Mouse (Mus musculus): ENCODE results near the gene Capn12. TPM values are rescaled to one million over a fixed set of nuclear protein-coding genes. Genes with fewer than 3 reads are reported as not detected.
A peak's percentile ranks its signal among the peaks of the same experiment; 100 is the strongest.
"Not testable (repeated sequence)": the region's sequence is repeated elsewhere in the genome, so short reads cannot be mapped to it uniquely, and the experiment has no call there.

Gene Capn12
- polyA plus RNA-seq, 1 experiment from 2014 or later: 0.46 TPM

DNA sequence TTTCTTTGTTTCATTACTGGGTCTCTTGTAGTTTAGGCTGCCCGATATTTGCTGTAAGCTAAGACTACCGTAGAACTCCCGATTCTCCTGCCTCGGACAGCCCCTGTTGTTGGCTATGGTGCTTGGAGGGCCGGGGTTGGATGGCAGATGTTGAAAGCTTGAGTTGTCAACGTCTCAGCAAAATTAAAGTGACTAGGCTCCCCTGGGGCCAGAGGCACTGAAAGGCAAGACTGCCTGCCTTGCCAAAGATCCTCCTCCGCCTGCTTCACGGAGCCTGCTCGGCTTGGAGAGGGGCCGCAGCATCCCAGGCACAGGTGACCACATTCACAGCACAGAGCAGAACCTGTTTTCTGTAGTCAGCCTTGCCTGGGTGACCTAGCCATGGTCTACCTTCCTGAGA is 668 bp upstream of the Capn12 start:
- no peak for ATAC-seq (ENCODE audit: insufficient number of reproducible peaks, insufficient read depth, low FRiP score, low read depth)
- Histone ChIP-seq H3K27me3 (ENCODE audit: control insufficient read depth, insufficient read depth, low read length) (no peaks in the 10 kb centered on the region), H3K9me3 (ENCODE audit: control insufficient read depth, low read length) (no peaks in the 10 kb centered on the region), H3K36me3 (ENCODE audit: control insufficient read depth, insufficient read depth, low read length) (no peaks in the 10 kb centered on the region), H3K4me3 (ENCODE audit: control insufficient read depth in 1 of 2, insufficient read depth in 1 of 2, low read depth in 1 of 2, low read length in 2 of 2) (no peak overlapping the region), H3K9ac (ENCODE audit: low read length) (no peak overlapping the region), H3K4me2 (ENCODE audit: low read length) (no peak overlapping the region), H3K4me1 (ENCODE audit: control insufficient read depth in 2 of 2, insufficient read depth in 2 of 2, low read length in 2 of 2) (no peaks in the 10 kb centered on the region; a peak in 1 of 4 replicates), H3K27ac (replicated peaks in 1 of 2; ENCODE audit: control insufficient read depth in 1 of 2, insufficient read depth in 1 of 2, low read depth in 2 of 2, low read length in 2 of 2) (no peak overlapping the region)
- 69% methylated on average over 10 of the region's 10 CpGs for WGBS

DNA sequence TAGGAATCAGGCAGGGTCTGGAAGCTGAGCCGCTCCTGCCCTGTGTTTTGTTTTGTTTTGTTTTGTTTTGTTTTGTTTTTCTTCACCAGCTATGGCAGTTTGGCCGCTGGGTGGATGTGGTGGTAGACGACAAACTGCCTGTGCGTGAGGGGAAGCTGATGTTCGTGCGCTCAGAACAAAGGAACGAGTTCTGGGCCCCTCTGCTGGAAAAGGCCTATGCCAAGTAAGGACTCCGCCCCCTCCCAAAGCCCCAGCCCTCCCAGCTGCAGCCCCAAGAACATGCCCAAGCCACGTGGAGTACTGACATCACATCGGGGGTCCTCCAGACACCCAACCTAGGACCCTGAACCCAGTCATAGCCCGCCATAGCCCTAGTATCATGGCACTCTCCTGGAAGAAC is 1.8 kb downstream of the Capn12 start:
- no peak overlapping the region for H3K27ac ChIP-seq (replicated peaks in 1 of 2; ENCODE audit: control insufficient read depth in 1 of 2, insufficient read depth in 1 of 2, low read depth in 2 of 2, low read length in 2 of 2)
- H3K4me2 ChIP-seq (ENCODE audit: low read length): no peak overlapping the region
- peaks cover 15% of the 10 kb centered on the region for H3K27me3 ChIP-seq (ENCODE audit: control insufficient read depth, insufficient read depth, low read length)
- no peak for ATAC-seq (ENCODE audit: insufficient number of reproducible peaks, insufficient read depth, low FRiP score, low read depth)
- no peak overlapping the region for H3K9ac ChIP-seq (ENCODE audit: low read length)
- 76% methylated on average over 11 of the region's 11 CpGs for WGBS
- no peaks in the 10 kb centered on the region for H3K36me3 ChIP-seq (ENCODE audit: control insufficient read depth, insufficient read depth, low read length)
- no peaks in the 10 kb centered on the region; a peak in 1 of 4 replicates for H3K4me1 ChIP-seq (ENCODE audit: control insufficient read depth in 2 of 2, insufficient read depth in 2 of 2, low read length in 2 of 2)
- H3K9me3 ChIP-seq (ENCODE audit: control insufficient read depth, low read length): no peaks in the 10 kb centered on the region
- no peak overlapping the region for H3K4me3 ChIP-seq (ENCODE audit: control insufficient read depth in 1 of 2, insufficient read depth in 1 of 2, low read depth in 1 of 2, low read length in 2 of 2)

GRCm38 (mm10) chr7:28883704-28884103 is 2.5 kb downstream of the Capn12 start:
- 72% methylated on average over 4 of the region's 4 CpGs for WGBS
- H3K9me3 ChIP-seq (ENCODE audit: control insufficient read depth, low read length); H3K4me1 ChIP-seq (ENCODE audit: control insufficient read depth in 2 of 2, insufficient read depth in 2 of 2, low read length in 2 of 2); H3K4me2 ChIP-seq (ENCODE audit: low read length); H3K9ac ChIP-seq (ENCODE audit: low read length); H3K36me3 ChIP-seq (ENCODE audit: control insufficient read depth, insufficient read depth, low read length); H3K4me3 ChIP-seq (ENCODE audit: control insufficient read depth in 1 of 2, insufficient read depth in 1 of 2, low read depth in 1 of 2, low read length in 2 of 2); H3K27ac ChIP-seq (replicated peaks in 1 of 2; ENCODE audit: control insufficient read depth in 1 of 2, insufficient read depth in 1 of 2, low read depth in 2 of 2, low read length in 2 of 2); ATAC-seq (ENCODE audit: insufficient number of reproducible peaks, insufficient read depth, low FRiP score, low read depth): not testable (repeated sequence)
- peaks cover 20% of the 10 kb centered on the region for H3K27me3 ChIP-seq (ENCODE audit: control insufficient read depth, insufficient read depth, low read length)

DNA sequence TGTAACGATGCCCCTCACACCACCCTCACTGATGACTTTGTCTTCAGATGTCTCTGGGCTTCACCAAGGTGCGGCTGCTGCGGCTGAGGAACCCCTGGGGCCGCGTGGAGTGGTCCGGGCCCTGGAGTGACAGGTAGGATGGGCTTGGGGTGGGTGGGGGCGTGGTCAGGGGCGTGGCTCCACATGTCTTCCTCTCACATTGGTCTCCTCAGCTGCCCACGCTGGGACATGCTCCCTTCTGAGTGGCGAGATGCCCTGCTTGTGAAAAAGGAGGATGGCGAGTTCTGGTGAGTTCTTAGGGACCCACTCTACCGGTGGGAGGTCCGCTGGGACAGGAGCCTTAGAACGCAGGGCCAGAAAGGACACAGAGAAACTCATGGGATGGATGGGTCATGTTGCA is 5.3 kb downstream of the Capn12 start:
- WGBS: 25% methylated on average over 14 of the region's 14 CpGs
- Histone ChIP-seq H3K4me1 (ENCODE audit: control insufficient read depth in 2 of 2, insufficient read depth in 2 of 2, low read length in 2 of 2) (peaks cover 13 to 16% of the 10 kb centered on the region in 2 experiments), H3K36me3 (ENCODE audit: control insufficient read depth, insufficient read depth, low read length) (peaks cover 8% of the 10 kb centered on the region), H3K9me3 (ENCODE audit: control insufficient read depth, low read length) (no peaks in the 10 kb centered on the region), H3K27ac (replicated peaks in 1 of 2; ENCODE audit: control insufficient read depth in 1 of 2, insufficient read depth in 1 of 2, low read depth in 2 of 2, low read length in 2 of 2) (no peak overlapping the region), H3K4me3 (ENCODE audit: control insufficient read depth in 1 of 2, insufficient read depth in 1 of 2, low read depth in 1 of 2, low read length in 2 of 2) (no peak overlapping the region), H3K9ac (ENCODE audit: low read length) (no peak overlapping the region), H3K27me3 (ENCODE audit: control insufficient read depth, insufficient read depth, low read length) (peaks cover 20% of the 10 kb centered on the region), H3K4me2 (ENCODE audit: low read length) (no peak overlapping the region)
- no peak for ATAC-seq (ENCODE audit: insufficient number of reproducible peaks, insufficient read depth, low FRiP score, low read depth)

DNA sequence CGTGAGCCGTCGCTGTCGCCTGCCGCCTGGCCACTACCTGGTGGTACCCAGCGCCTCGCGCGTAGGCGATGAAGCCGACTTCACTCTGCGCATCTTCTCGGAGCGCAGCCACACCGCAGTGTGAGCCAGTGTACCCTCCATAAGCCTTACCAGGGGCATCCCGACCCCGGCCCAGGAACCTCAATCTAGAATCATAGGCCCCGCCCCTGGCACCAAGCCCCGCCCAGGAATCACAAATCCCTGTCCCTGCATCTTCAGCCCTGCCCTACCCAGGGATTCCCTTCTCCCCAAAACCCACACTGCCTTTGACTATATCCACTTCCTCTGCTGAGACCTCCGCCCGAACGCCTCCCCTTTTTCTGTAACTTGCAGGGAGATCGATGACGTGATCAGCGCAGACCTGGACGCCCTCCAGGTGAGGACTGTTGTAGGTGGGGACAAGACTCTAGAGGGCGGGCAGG is 7.5 kb downstream of the Capn12 start:
- Histone ChIP-seq H3K4me2 (ENCODE audit: low read length) (peak overlapping the region; percentile 70), H3K4me1 (ENCODE audit: control insufficient read depth in 2 of 2, insufficient read depth in 2 of 2, low read length in 2 of 2) (peaks cover 13 to 17% of the 10 kb centered on the region in 2 experiments), H3K27ac (replicated peaks in 1 of 2; ENCODE audit: control insufficient read depth in 1 of 2, insufficient read depth in 1 of 2, low read depth in 2 of 2, low read length in 2 of 2) (no peak overlapping the region), H3K36me3 (ENCODE audit: control insufficient read depth, insufficient read depth, low read length) (peaks cover 28% of the 10 kb centered on the region), H3K9me3 (ENCODE audit: control insufficient read depth, low read length) (no peaks in the 10 kb centered on the region), H3K27me3 (ENCODE audit: control insufficient read depth, insufficient read depth, low read length) (peaks cover 20% of the 10 kb centered on the region), H3K9ac (ENCODE audit: low read length) (peak overlapping the region; percentile 62), H3K4me3 (ENCODE audit: control insufficient read depth in 1 of 2, insufficient read depth in 1 of 2, low read depth in 1 of 2, low read length in 2 of 2) (peak overlapping the region; percentile 32 to 33)
- 2% methylated on average over 27 of the region's 27 CpGs for WGBS
- ATAC-seq (ENCODE audit: insufficient number of reproducible peaks, insufficient read depth, low FRiP score, low read depth): no peak

- H3K27me3 ChIP-seq (ENCODE audit: control insufficient read depth, insufficient read depth, low read length): peaks cover 9% of the 10 kb centered on the region
- peaks cover 67% of the 10 kb centered on the region for H3K36me3 ChIP-seq (ENCODE audit: control insufficient read depth, insufficient read depth, low read length)
- no peak overlapping the region for H3K27ac ChIP-seq (replicated peaks in 1 of 2; ENCODE audit: control insufficient read depth in 1 of 2, insufficient read depth in 1 of 2, low read depth in 2 of 2, low read length in 2 of 2)
- H3K9me3 ChIP-seq (ENCODE audit: control insufficient read depth, low read length): no peaks in the 10 kb centered on the region
- ATAC-seq (ENCODE audit: insufficient number of reproducible peaks, insufficient read depth, low FRiP score, low read depth): no peak
- WGBS: 94% methylated on average over 17 of the region's 17 CpGs
- H3K4me2 ChIP-seq (ENCODE audit: low read length): no peak overlapping the region
- H3K4me1 ChIP-seq (ENCODE audit: control insufficient read depth in 2 of 2, insufficient read depth in 2 of 2, low read length in 2 of 2): peaks cover 33 to 47% of the 10 kb centered on the region in 2 experiments
- H3K9ac ChIP-seq (ENCODE audit: low read length): no peak overlapping the region
- H3K4me3 ChIP-seq (ENCODE audit: control insufficient read depth in 1 of 2, insufficient read depth in 1 of 2, low read depth in 1 of 2, low read length in 2 of 2): no peak overlapping the region
These were observed 11.4 kb downstream of the Capn12 start for GRCm38 (mm10) chr7:28892601-28893000.

GRCm38 (mm10) chr7:28893643-28894265 is 12.5 kb downstream of the Capn12 start:
- Histone ChIP-seq H3K4me1 (ENCODE audit: control insufficient read depth in 2 of 2, insufficient read depth in 2 of 2, low read length in 2 of 2) (peaks cover 30 to 41% of the 10 kb centered on the region in 2 experiments), H3K4me3 (ENCODE audit: control insufficient read depth in 1 of 2, insufficient read depth in 1 of 2, low read depth in 1 of 2, low read length in 2 of 2) (no peak overlapping the region), H3K9ac (ENCODE audit: low read length) (0 out of 2 replicates have a peak overlapping the region, but pooled peaks have one; percentile 10), H3K4me2 (ENCODE audit: low read length) (no peak overlapping the region), H3K27me3 (ENCODE audit: control insufficient read depth, insufficient read depth, low read length) (no peaks in the 10 kb centered on the region), H3K36me3 (ENCODE audit: control insufficient read depth, insufficient read depth, low read length) (peaks cover 78% of the 10 kb centered on the region), H3K27ac (replicated peaks in 1 of 2; ENCODE audit: control insufficient read depth in 1 of 2, insufficient read depth in 1 of 2, low read depth in 2 of 2, low read length in 2 of 2) (peak overlapping the region in 1 of 2 experiments; percentile 79; a peak in 2 of 4 replicates), H3K9me3 (ENCODE audit: control insufficient read depth, low read length) (no peaks in the 10 kb centered on the region)
- 30% methylated on average over 7 of the region's 7 CpGs for WGBS
- ATAC-seq (ENCODE audit: insufficient number of reproducible peaks, insufficient read depth, low FRiP score, low read depth): no peak

GRCm38 (mm10) chr7:28894942-28895341 is 13.7 kb downstream of the Capn12 start:
- WGBS: 4% methylated on average over 4 of the region's 5 CpGs
- ATAC-seq (ENCODE audit: insufficient number of reproducible peaks, insufficient read depth, low FRiP score, low read depth): peak; percentile 62
- H3K27me3 ChIP-seq (ENCODE audit: control insufficient read depth, insufficient read depth, low read length): no peaks in the 10 kb centered on the region
- H3K4me3 ChIP-seq (ENCODE audit: control insufficient read depth in 1 of 2, insufficient read depth in 1 of 2, low read depth in 1 of 2, low read length in 2 of 2): peak overlapping the region; percentile 13 to 17; a peak in 3 of 4 replicates
- H3K9ac ChIP-seq (ENCODE audit: low read length): peak overlapping the region; percentile 63
- H3K9me3 ChIP-seq (ENCODE audit: control insufficient read depth, low read length): no peaks in the 10 kb centered on the region
- peak overlapping the region; percentile 42 for H3K4me2 ChIP-seq (ENCODE audit: low read length)
- peaks cover 90% of the 10 kb centered on the region for H3K36me3 ChIP-seq (ENCODE audit: control insufficient read depth, insufficient read depth, low read length)
- peak overlapping the region; percentile 68 to 79 for H3K27ac ChIP-seq (replicated peaks in 1 of 2; ENCODE audit: control insufficient read depth in 1 of 2, insufficient read depth in 1 of 2, low read depth in 2 of 2, low read length in 2 of 2)
- H3K4me1 ChIP-seq (ENCODE audit: control insufficient read depth in 2 of 2, insufficient read depth in 2 of 2, low read length in 2 of 2): peaks cover 21 to 30% of the 10 kb centered on the region in 2 experiments

Data from heart, embryonic 14.5 days (tissue).